Mouse (Mus musculus) effector memory CD4-positive, alpha-beta T cell, adult 7 months (primary cell): ENCODE data around the gene Zbtb14. TPM values are rescaled to one million over a fixed set of nuclear protein-coding genes. Genes with fewer than 3 reads are reported as not detected.

ENCODE experiments used
- polyA plus RNA-seq: library from polyadenylated mRNA; unstranded; fragments of 100-300 nt; shearing (Covaris generic); gene quantifications from one replicate; pipeline ENCODE4 v1.2.1, GENCODE M21; 2017

The Zbtb14 gene
- 15.8 TPM for polyA plus RNA-seq

DNA sequence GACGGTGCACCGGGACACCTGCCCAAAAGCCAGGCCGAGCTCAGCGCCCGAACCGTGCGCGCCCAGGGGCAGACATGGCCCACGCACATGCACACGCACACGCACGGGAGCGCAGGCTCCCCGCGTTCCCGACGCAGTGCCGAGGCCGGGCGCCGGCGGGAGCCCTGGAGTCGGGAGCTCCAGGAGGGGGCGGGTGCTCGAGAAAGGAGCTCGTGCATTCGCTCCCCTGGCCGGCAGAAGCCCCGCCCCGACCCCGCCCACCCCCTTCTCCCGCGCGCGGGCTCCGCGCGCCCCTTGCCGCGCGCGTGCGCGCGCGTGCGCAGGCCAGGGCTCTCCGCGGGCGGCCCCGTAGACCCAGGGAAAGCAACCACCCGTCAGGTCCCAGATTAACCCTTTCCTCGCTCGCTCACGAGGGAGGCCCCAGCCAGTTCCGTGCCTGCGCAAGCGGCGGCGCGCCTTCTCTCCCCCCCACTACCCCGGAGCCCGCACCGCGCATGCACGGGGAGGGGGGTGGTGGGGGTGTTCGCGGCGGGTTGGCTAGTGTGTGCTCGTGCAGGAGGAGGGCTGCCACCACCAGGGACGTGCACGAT is at the start of gene Zbtb14:
TSS of gene Zbtb14 (plus strand) at position 540 of the 590 bp plus-strand sequence.

GRCm38 (mm10) chr17:69438990-69439491 is 56.2 kb downstream of the Zbtb14 start, which contains the start of gene Akain1:
TSS of gene Akain1 (plus strand) at chr17:69439326.

Other genes starting within 250 kb of the Zbtb14 start
- gene Akain1, start 56.3 kb downstream of the Zbtb14 start, polyA plus RNA-seq = 0.16 TPM